Mouse (Mus musculus): ENCODE measurements at regions not wholly inside any gene's neighbourhood (a gene's known extent, or its start where the extent isn't known, plus 50 kb on each side); places are given as distances from the start of the nearest gene placed in this dataset.

GRCm38 (mm10) chr2:79549781-79550180 is 85.4 kb upstream of the Itprid2 start:
- no peak for DNase-seq
- Histone ChIP-seq H3K27ac (ENCODE audit: insufficient read depth, low read length) (no peak overlapping the region), H3K27me3 (ENCODE audit: control insufficient read depth, insufficient read depth, low read length) (no peaks in the 10 kb centered on the region), H3K4me1 (ENCODE audit: control insufficient read depth, insufficient read depth, low read length) (no peaks in the 10 kb centered on the region; the same call in 1 of the 2 replicates), H3K4me3 (replicated peaks; ENCODE audit: insufficient read depth, low read depth, low read length) (no peak overlapping the region)
- TF ChIP-seq CTCF (IDR thresholded peaks at IDR 0.05; ENCODE audit: borderline replicate concordance, insufficient read depth, low read depth, low read length): no peak
- no peak for TF ChIP-seq POLR2A (IDR thresholded peaks at IDR 0.05; ENCODE audit: borderline replicate concordance, insufficient read depth, low read length)
- 84% methylated on average over 3 of the region's 3 CpGs for WGBS

GRCm38 (mm10) chr2:79550432-79550831 is 84.7 kb upstream of the Itprid2 start:
- no peak for DNase-seq
- Histone ChIP-seq H3K27ac (ENCODE audit: insufficient read depth, low read length) (no peak overlapping the region), H3K4me3 (replicated peaks; ENCODE audit: insufficient read depth, low read depth, low read length) (no peak overlapping the region), H3K4me1 (ENCODE audit: control insufficient read depth, insufficient read depth, low read length) (no peaks in the 10 kb centered on the region; the same call in 1 of the 2 replicates), H3K27me3 (ENCODE audit: control insufficient read depth, insufficient read depth, low read length) (no peaks in the 10 kb centered on the region)
- 74% methylated on average over 3 of the region's 3 CpGs for WGBS
- TF ChIP-seq POLR2A (IDR thresholded peaks at IDR 0.05; ENCODE audit: borderline replicate concordance, insufficient read depth, low read length) (no peak), CTCF (IDR thresholded peaks at IDR 0.05; ENCODE audit: borderline replicate concordance, insufficient read depth, low read depth, low read length) (no peak)

- TF ChIP-seq POLR2A (IDR thresholded peaks at IDR 0.05; ENCODE audit: borderline replicate concordance, insufficient read depth, low read length) (no peak), CTCF (IDR thresholded peaks at IDR 0.05; ENCODE audit: borderline replicate concordance, insufficient read depth, low read depth, low read length) (no peak)
- Histone ChIP-seq H3K4me3 (replicated peaks; ENCODE audit: insufficient read depth, low read depth, low read length) (no peak overlapping the region), H3K4me1 (ENCODE audit: control insufficient read depth, insufficient read depth, low read length) (no peaks in the 10 kb centered on the region; the same call in 1 of the 2 replicates), H3K27me3 (ENCODE audit: control insufficient read depth, insufficient read depth, low read length) (no peaks in the 10 kb centered on the region), H3K27ac (ENCODE audit: insufficient read depth, low read length) (no peak overlapping the region)
- no peak for DNase-seq
- 67% methylated on average over 5 of the region's 5 CpGs for WGBS
These were observed 82.7 kb upstream of the Itprid2 start for GRCm38 (mm10) chr2:79552481-79552880.

- no peak overlapping the region for H3K27ac ChIP-seq (ENCODE audit: insufficient read depth, low read length)
- no peak for TF ChIP-seq CTCF (IDR thresholded peaks at IDR 0.05; ENCODE audit: borderline replicate concordance, insufficient read depth, low read depth, low read length)
- TF ChIP-seq POLR2A (IDR thresholded peaks at IDR 0.05; ENCODE audit: borderline replicate concordance, insufficient read depth, low read length): no peak
- no peaks in the 10 kb centered on the region; the same call in 1 of the 2 replicates for H3K4me1 ChIP-seq (ENCODE audit: control insufficient read depth, insufficient read depth, low read length)
- no peak overlapping the region for H3K4me3 ChIP-seq (replicated peaks; ENCODE audit: insufficient read depth, low read depth, low read length)
- 93% methylated on average over 2 of the region's 2 CpGs for WGBS
- no peaks in the 10 kb centered on the region for H3K27me3 ChIP-seq (ENCODE audit: control insufficient read depth, insufficient read depth, low read length)
- DNase-seq: no peak
These were observed 79.8 kb upstream of the Itprid2 start for GRCm38 (mm10) chr2:79555395-79555794.

GRCm38 (mm10) chr2:79557361-79557760 is 77.8 kb upstream of the Itprid2 start:
- 86% methylated on average over 3 of the region's 3 CpGs for WGBS
- H3K4me1 ChIP-seq (ENCODE audit: control insufficient read depth, insufficient read depth, low read length): no peaks in the 10 kb centered on the region; the same call in 1 of the 2 replicates
- H3K27ac ChIP-seq (ENCODE audit: insufficient read depth, low read length): no peak overlapping the region
- no peak for DNase-seq
- H3K4me3 ChIP-seq (replicated peaks; ENCODE audit: insufficient read depth, low read depth, low read length): no peak overlapping the region
- no peak for TF ChIP-seq CTCF (IDR thresholded peaks at IDR 0.05; ENCODE audit: borderline replicate concordance, insufficient read depth, low read depth, low read length)
- no peak for TF ChIP-seq POLR2A (IDR thresholded peaks at IDR 0.05; ENCODE audit: borderline replicate concordance, insufficient read depth, low read length)
- no peaks in the 10 kb centered on the region for H3K27me3 ChIP-seq (ENCODE audit: control insufficient read depth, insufficient read depth, low read length)

GRCm38 (mm10) chr2:79566280-79566933 is 68.7 kb upstream of the Itprid2 start:
- 68% methylated on average over 3 of the region's 3 CpGs for WGBS
- Histone ChIP-seq H3K27me3 (ENCODE audit: control insufficient read depth, insufficient read depth, low read length) (no peaks in the 10 kb centered on the region), H3K4me1 (ENCODE audit: control insufficient read depth, insufficient read depth, low read length) (peaks cover 8% of the 10 kb centered on the region; the same call in 1 of the 2 replicates), H3K4me3 (replicated peaks; ENCODE audit: insufficient read depth, low read depth, low read length) (no peak overlapping the region), H3K27ac (ENCODE audit: insufficient read depth, low read length) (no peak overlapping the region)
- TF ChIP-seq CTCF (IDR thresholded peaks at IDR 0.05; ENCODE audit: borderline replicate concordance, insufficient read depth, low read depth, low read length) (no peak), POLR2A (IDR thresholded peaks at IDR 0.05; ENCODE audit: borderline replicate concordance, insufficient read depth, low read length) (no peak)
- DNase-seq: no peak

GRCm38 (mm10) chr2:79567413-79567934 is 67.7 kb upstream of the Itprid2 start:
- no peak for DNase-seq
- H3K4me1 ChIP-seq (ENCODE audit: control insufficient read depth, insufficient read depth, low read length): peaks cover 8% of the 10 kb centered on the region; the same call in 1 of the 2 replicates
- 84% methylated on average over 3 of the region's 3 CpGs for WGBS

GRCm38 (mm10) chr2:79569663-79570062 is 65.5 kb upstream of the Itprid2 start:
- Histone ChIP-seq H3K4me3 (replicated peaks; ENCODE audit: insufficient read depth, low read depth, low read length) (no peak overlapping the region), H3K27ac (ENCODE audit: insufficient read depth, low read length) (no peak overlapping the region), H3K4me1 (ENCODE audit: control insufficient read depth, insufficient read depth, low read length) (peaks cover 8% of the 10 kb centered on the region; the same call in 1 of the 2 replicates), H3K27me3 (ENCODE audit: control insufficient read depth, insufficient read depth, low read length) (no peaks in the 10 kb centered on the region)
- DNase-seq: peak; percentile 28 to 81
- TF ChIP-seq POLR2A (IDR thresholded peaks at IDR 0.05; ENCODE audit: borderline replicate concordance, insufficient read depth, low read length) (no peak), CTCF (IDR thresholded peaks at IDR 0.05; ENCODE audit: borderline replicate concordance, insufficient read depth, low read depth, low read length) (no peak)
- 5% methylated on average over 1 of the region's 1 CpGs for WGBS

More at GRCm38 (mm10) chr2:79567413-79567934, 67.7 kb upstream of the Itprid2 start:
- no peak overlapping the region for H3K27ac ChIP-seq (ENCODE audit: insufficient read depth, low read length)
- H3K27me3 ChIP-seq (ENCODE audit: control insufficient read depth, insufficient read depth, low read length): no peaks in the 10 kb centered on the region
- no peak overlapping the region for H3K4me3 ChIP-seq (replicated peaks; ENCODE audit: insufficient read depth, low read depth, low read length)
- TF ChIP-seq POLR2A (IDR thresholded peaks at IDR 0.05; ENCODE audit: borderline replicate concordance, insufficient read depth, low read length): no peak
